Mouse (Mus musculus) myocyte (in vitro differentiated cells): ENCODE results near the gene Egln1.

Experiments
- MAX ChIP-seq: IDR thresholded peaks from one replicate; pipeline ENCODE4 v1.6.1; 2011; ENCODE audit warnings: low read depth, mild to moderate bottlenecking, control low read depth
- POLR2A ChIP-seq: IDR thresholded peaks from one replicate; pipeline ENCODE4 v1.6.1; 2011; ENCODE audit warnings: low read depth, mild to moderate bottlenecking, control low read depth, moderate library complexity; ENCODE audit not compliant: insufficient read length

GRCm38 (mm10) chr8:124954572-124955082 lies 5.5 kb upstream of the Egln1 start:
- no peak for TF ChIP-seq POLR2A
- TF ChIP-seq MAX: no peak
